Mouse (Mus musculus): ENCODE data around the gene Gm26566.
"Not testable (repeated sequence)": the region's sequence is repeated elsewhere in the genome, so short reads cannot be mapped to it uniquely, and the experiment has no call there.

Gene Gm26566

GRCm38 (mm10) chr4:88739036-88739435 is 17.4 kb downstream of the Gm26566 start:
- DNase-seq (ENCODE audit: low spot score) = no peak

- DNase-seq (ENCODE audit: low spot score) = no peak
These were observed 19.8 kb downstream of the Gm26566 start for GRCm38 (mm10) chr4:88741426-88741825.

- DNase-seq (ENCODE audit: low spot score) = no peak
These were observed 21.3 kb downstream of the Gm26566 start for GRCm38 (mm10) chr4:88742771-88743371.

GRCm38 (mm10) chr4:88744207-88744606 is 22.6 kb downstream of the Gm26566 start:
- DNase-seq (ENCODE audit: low spot score) = no peak

- DNase-seq (ENCODE audit: low spot score) = no peak
These were observed 28.3 kb downstream of the Gm26566 start for GRCm38 (mm10) chr4:88749926-88750325.

GRCm38 (mm10) chr4:88754818-88755340 is 33.3 kb downstream of the Gm26566 start, which contains the start of gene Gm13271:
Gene Gm13271 (plus strand): TSS chr4:88754868.
- DNase-seq (ENCODE audit: low spot score) = peak; percentile 80

GRCm38 (mm10) chr4:88756581-88757513 is 35.2 kb downstream of the Gm26566 start:
- not testable (repeated sequence) for DNase-seq (ENCODE audit: low spot score)

GRCm38 (mm10) chr4:88757628-88758031 is 36.0 kb downstream of the Gm26566 start:
- peak; percentile 88 for DNase-seq (ENCODE audit: low spot score)

- DNase-seq (ENCODE audit: low spot score) = not testable (repeated sequence)
These were observed 37.1 kb downstream of the Gm26566 start for GRCm38 (mm10) chr4:88758751-88759150.

- peak; percentile 56 for DNase-seq (ENCODE audit: low spot score)
These were observed 38.1 kb downstream of the Gm26566 start, which contains the start of gene Gm13283 for GRCm38 (mm10) chr4:88759610-88760268. Gene Gm13283 (plus strand): TSS chr4:88760119.

GRCm38 (mm10) chr4:88760431-88760830 is 38.8 kb downstream of the Gm26566 start:
- DNase-seq (ENCODE audit: low spot score) = peak; percentile 74

- DNase-seq (ENCODE audit: low spot score) = peak; percentile 86
These were observed 40.2 kb downstream of the Gm26566 start for GRCm38 (mm10) chr4:88761776-88762175.

- not testable (repeated sequence) for DNase-seq (ENCODE audit: low spot score)
These were observed 40.7 kb downstream of the Gm26566 start for GRCm38 (mm10) chr4:88762341-88762740.

- not testable (repeated sequence) for DNase-seq (ENCODE audit: low spot score)
These were observed 41.9 kb downstream of the Gm26566 start for GRCm38 (mm10) chr4:88763384-88764018.
